Mouse (Mus musculus): Measurements from ENCODE around the gene Urb2. TPM values are rescaled to one million over a fixed set of nuclear protein-coding genes. Genes with fewer than 3 reads are reported as not detected.

The Urb2 gene
- total RNA-seq, 1 experiment from 2014 or later: 22.7 TPM

Other genes with a start within 250 kb of the Urb2 start
- 6.7 and 13.9 TPM in 2 replicates for gene Rab4a, start 215.5 kb upstream of the Urb2 start, total RNA-seq (2017)
- gene Ccsap, start 161.3 kb upstream of the Urb2 start, total RNA-seq (2017): 7.8 and 9.6 TPM in 2 replicates
- gene Acta1, start 126.8 kb upstream of the Urb2 start, total RNA-seq (2017): not detected in 2 replicates
- 24.5 and 26.6 TPM in 2 replicates for gene Nup133, start 72.2 kb upstream of the Urb2 start, total RNA-seq (2017)
- gene Abcb10, start 38.4 kb upstream of the Urb2 start, total RNA-seq (2017): 10.1 and 12.0 TPM in 2 replicates
- 47.4 and 50.5 TPM in 2 replicates for gene Taf5l, start 111 bp upstream of the Urb2 start, total RNA-seq (2017)
- gene Galnt2, start 209.9 kb downstream of the Urb2 start, total RNA-seq (2017): 26.9 and 42.6 TPM in 2 replicates